Mouse (Mus musculus) myocyte (in vitro differentiated cells): ENCODE measurements around the gene Rbm5.

Experiments used
- POLR2A ChIP-seq: IDR thresholded peaks from one replicate; pipeline ENCODE4 v1.6.1; 2011; ENCODE audit warnings: low read depth, mild to moderate bottlenecking, control low read depth, moderate library complexity; ENCODE audit not compliant: insufficient read length
- SRF ChIP-seq: IDR thresholded peaks from one replicate; pipeline ENCODE4 v1.6.1; 2011; ENCODE audit warnings: low read depth; ENCODE audit not compliant: control insufficient read depth, insufficient read length
- USF1 ChIP-seq: IDR thresholded peaks from one replicate; pipeline ENCODE4 v1.6.1; 2011; ENCODE audit warnings: low read depth, mild to moderate bottlenecking, control low read depth, moderate library complexity

GRCm38 (mm10) chr9:107736185-107736485 lies 34.7 kb downstream of the Rbm5 start:
- no peak for TF ChIP-seq POLR2A
- TF ChIP-seq USF1, result no peak
- TF ChIP-seq SRF, result no peak
